Mouse (Mus musculus) bone marrow, adult 2 months (tissue): ENCODE measurements around the gene Gapdh.

Source experiments
- CTCF ChIP-seq: fragments of 200-500 bp; IDR thresholded peaks from 2 replicates; pipeline ENCODE4 v1.5.1; 2011; ENCODE audit warnings: low read length, control low read depth; ENCODE audit not compliant: control insufficient read depth, insufficient read depth
- POLR2A ChIP-seq: fragments of 200-500 bp; IDR thresholded peaks from 2 replicates; pipeline ENCODE4 v1.6.1; 2011; ENCODE audit warnings: low read depth, mild to moderate bottlenecking, control low read depth, low read length, borderline replicate concordance; ENCODE audit not compliant: control insufficient read depth

DNA sequence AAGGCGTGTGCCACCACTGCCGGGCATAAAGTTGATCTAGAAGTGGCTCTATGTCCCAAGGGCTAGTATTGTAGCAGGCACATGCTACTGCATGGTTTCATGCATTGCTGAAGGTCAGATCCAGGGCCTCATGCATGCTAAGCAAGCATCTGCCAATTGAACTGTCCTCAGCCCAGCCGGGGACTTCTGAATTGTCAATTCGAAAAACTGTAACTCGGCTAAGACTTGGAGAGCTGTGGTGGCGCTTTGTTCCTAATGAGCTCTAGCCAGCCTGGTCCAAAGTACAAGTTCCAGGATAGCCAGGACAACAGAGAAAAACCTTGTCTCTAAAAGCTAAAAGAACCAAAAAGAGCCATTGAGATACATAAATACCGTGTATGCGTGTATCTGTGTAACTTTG lies 46.9 kb downstream of the Gapdh start:
- TF ChIP-seq CTCF (no peak), POLR2A (no peak)
